Mouse (Mus musculus) fat pad, adult 2 months (tissue): ENCODE measurements around the gene Tcea3.

ENCODE experiments used
- DNase-seq: peaks from one replicate; pipeline ENCODE4 v3.0.0-alpha.2; 2011; ENCODE audit warnings: low read depth, low spot score; ENCODE audit errors: extremely low read depth

The Tcea3 gene

DNA sequence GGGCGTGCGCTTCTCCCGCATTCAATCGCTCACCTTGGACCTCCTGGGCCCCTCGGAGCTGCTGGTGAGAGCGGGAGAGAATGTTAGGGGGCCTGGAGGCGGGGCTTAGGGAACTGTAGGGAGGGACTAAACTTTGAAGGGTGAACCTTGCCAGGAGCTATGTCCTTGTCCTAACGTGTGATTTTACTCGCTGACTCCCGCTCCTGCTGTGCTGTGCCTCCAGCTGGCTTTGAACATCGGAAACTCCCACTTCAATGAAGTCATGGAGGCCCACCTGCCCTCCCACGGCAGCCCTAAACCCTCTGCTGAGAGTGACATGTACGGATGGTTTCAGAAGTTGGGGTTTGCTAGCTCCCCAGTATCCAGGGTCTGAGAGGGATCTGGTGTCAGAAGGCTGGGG is 8.9 kb upstream of the Tcea3 start:
- DNase-seq = no peak

- no peak for DNase-seq
These were observed 8.4 kb upstream of the Tcea3 start for GRCm38 (mm10) chr4:136239111-136239510.

DNA sequence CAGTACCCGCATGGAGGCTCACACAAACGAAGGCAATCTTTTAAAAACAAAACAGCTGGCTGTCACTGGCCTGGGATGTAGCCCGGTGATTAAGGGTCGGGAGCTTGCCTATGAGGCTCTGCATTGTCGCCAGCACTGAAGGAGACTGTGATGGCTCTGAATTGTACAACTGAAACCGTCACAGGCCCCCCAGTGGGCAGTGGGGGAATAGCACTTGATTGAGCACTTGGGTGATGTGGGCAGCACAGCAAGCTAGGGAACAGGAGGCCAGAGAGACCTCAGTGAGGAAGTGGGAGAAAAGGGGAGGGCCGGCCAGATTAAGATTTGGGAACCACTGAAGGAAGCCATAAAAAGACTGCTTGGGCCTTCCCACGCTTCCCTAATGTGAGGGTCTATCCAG is 7.9 kb upstream of the Tcea3 start:
- DNase-seq = no peak

- DNase-seq = no peak
These were observed 7.4 kb upstream of the Tcea3 start for GRCm38 (mm10) chr4:136240123-136240522.

DNA sequence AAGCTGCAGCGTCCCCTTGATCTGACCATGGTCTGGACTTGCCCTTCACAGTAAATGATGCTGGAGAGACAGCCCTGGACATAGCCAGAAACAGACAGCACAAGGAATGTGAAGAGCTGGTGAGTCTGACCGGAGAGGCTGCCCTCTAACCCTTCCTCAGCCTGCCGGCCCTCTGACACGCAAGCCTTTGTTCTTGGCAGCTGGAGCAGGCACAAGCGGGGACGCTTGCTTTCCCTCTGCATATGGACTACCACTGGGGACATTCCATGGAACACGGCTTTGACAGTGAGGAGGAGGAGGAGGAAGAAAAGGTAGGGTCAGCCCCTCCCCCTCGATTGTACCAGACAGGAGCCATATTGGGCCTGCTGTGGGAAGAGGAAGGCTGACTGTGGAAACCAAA is 6.6 kb upstream of the Tcea3 start:
- DNase-seq = no peak

DNA sequence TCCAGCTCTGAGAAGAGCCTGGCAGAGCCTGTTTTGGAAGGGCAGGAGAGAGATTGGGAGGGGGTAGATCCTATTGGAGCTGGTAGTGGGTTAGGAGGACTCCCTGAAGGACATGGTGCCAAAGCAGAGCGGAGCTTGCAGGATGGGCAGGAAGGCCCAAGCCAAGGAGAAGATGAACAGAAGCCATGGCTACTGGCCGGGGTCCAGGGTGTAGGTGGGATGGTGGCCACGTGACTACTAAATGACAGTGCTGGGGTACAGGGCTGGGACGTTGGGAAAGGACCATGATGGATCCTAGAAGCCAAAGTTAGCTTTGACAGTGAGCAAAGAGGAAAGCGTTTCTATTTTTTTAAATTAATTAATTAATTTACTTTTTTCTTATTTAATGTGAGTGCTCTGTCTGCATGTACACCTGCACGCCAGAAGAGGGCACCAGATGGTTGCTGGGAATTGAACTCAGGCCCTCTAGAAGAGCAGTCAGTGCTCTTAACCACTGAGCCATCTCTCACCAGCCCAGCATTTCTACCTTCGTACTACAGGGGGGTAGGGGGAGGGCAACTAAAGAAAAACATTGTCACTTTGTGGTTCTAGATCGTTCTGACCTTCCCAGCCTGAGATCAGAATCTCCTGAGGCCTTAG is 5.3 kb upstream of the Tcea3 start:
- no peak for DNase-seq

DNA sequence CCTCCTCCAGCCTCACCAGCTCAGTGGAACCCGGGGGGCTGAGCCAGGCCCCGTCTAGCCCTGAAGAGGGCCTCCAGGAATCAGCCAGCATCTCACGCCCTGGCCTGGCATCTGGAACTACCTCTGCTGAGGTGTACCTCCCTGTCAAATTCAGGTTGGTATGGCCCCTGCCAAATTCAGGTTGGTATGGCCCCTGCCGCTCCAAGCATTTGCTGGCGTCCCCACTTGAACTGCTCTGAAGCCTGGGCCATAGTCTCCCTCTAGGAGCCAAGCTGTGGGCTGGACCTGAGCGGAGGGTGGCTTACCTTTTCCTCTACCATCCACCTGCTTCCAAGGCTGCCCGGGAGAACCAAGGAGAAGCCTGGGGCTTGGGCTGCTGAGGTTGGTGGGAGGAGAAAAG is 4.8 kb upstream of the Tcea3 start:
- DNase-seq = no peak

- DNase-seq = no peak
These were observed 3.3 kb upstream of the Tcea3 start for GRCm38 (mm10) chr4:136244208-136244607.

GRCm38 (mm10) chr4:136245681-136246080 is 1.8 kb upstream of the Tcea3 start:
- no peak for DNase-seq

DNA sequence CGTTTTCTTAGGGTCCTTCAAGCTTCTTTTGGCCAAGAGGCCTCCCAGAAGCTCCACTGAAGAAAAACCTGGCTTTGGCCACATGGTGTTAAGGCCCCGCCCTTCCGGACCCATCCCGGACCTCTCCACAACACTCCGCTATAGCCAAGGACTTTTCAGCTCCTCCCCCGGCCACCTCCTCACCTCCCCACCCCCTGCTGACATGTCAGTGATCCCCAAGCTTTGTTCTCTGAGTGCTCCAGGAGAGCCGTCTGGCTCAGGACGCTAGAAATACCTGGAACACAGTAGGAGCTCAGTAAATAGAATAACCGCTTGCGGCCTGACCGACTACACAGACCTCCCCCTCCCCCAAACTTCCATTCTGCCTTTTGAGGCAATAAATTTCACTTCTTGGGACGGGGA is 960 bp upstream of the Tcea3 start:
- no peak for DNase-seq

GRCm38 (mm10) chr4:136247386-136247728 is 172 bp upstream of the Tcea3 start:
- no peak for DNase-seq

- DNase-seq = no peak
These were observed 1.2 kb downstream of the Tcea3 start for GRCm38 (mm10) chr4:136248464-136249331.

- no peak for DNase-seq
These were observed 1.8 kb downstream of the Tcea3 start for GRCm38 (mm10) chr4:136249332-136249647.

- no peak for DNase-seq
These were observed 2.3 kb downstream of the Tcea3 start for GRCm38 (mm10) chr4:136249780-136250179.

DNA sequence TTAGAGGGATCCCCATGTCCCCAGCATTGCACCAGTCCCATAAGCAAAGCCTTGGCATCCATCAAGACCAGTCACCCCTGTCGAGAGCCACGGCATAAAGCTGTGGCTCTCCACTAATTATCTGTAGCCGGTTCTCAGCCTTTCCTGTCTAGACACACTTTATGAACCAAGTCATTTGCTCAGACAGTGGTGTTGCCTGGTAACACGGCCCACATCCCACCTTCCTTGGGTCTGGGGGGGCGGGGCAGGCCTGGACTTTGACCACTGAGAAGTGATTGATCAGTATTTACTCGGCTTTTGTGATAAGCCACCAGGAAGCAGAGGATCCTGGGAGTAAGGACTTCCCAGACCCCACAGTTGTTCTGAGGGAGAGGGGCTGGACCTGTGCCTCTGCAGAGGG is 8.4 kb downstream of the Tcea3 start:
- DNase-seq = no peak

DNA sequence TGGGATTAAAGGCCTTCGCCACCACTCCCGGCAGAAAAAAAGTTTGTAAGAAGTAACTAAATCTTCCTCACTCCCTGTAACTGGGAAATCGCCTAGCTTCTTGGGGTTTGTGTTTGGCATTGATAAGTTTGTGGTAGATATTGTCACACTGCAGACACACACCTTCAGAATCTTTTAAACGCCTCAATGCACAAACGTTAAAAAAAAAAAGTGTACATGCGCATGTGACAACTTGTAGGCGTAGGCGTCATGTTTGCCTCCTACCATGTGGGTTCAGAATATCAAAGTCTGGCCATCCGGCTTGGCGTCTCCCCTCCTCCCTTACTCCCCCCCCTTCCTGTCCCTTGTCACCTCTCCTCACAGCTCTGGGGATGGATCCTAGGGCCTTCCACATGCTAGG is 9.2 kb downstream of the Tcea3 start:
- DNase-seq = no peak

GRCm38 (mm10) chr4:136259916-136260315 is 12.4 kb downstream of the Tcea3 start:
- DNase-seq = no peak

- no peak for DNase-seq
These were observed 13.1 kb downstream of the Tcea3 start for GRCm38 (mm10) chr4:136260491-136261180.

GRCm38 (mm10) chr4:136261912-136262311 is 14.4 kb downstream of the Tcea3 start:
- DNase-seq = no peak

DNA sequence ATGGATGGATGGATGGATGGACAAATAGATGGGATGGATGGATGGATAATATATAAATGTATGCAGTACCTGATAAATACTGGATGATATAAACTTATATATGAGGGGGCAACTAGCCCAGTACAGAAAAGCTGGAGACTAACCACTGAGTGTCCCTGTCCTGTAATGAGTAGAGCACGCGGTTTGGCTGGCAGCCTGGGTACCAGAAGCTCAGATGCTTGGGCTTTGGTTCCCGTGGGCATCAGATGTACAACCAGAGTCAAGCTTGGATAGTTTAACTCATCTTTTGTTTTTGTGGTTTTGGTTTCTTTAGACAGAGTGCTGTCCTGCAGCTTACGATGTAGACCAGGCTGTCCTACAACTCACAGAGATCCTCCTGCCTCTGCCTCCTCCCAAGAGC is 16.0 kb downstream of the Tcea3 start:
- DNase-seq = no peak

DNA sequence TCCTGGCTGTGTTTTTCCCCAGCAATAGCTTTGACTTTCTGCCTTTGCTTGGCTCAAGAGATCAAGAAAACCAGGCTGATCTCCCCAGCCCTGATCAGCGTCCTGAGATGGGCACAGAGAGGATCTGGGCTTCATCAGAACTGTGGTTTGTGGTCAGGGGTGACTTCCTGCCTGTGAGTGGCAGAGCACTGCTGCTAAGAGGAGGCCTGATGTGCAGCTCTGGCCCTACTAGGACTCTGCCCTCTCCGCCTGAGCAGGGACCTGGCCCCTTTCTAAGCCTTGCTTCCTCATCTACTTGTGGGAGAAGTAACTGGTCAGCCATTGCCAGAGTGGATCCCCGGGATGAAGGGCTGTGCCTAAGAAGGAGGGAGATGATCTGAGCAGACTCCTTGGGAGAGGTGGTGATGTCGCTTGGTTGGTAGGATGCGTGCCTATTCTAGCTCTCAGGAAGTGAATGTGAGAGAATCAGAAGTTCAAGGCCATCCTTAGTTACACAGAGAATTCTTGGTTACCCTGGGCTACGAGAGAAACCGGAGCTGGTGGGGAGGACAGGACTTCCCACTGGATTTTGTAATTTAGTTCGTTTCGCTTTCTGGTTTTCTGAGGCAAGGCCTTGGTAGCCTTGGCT is 19.3 kb downstream of the Tcea3 start:
- DNase-seq = no peak

GRCm38 (mm10) chr4:136268912-136269311 is 21.4 kb downstream of the Tcea3 start:
- DNase-seq = no peak
